Mouse (Mus musculus) bone marrow macrophage, adult 2 months (primary cell): ENCODE data around the gene Cope. TPM values are rescaled to one million over a fixed set of nuclear protein-coding genes. Genes with fewer than 3 reads are reported as not detected.

Experiments
- H3K27ac ChIP-seq: 2 replicates; pipeline ENCODE4 v1.5.1; 2012; ENCODE audit warnings: low read depth, low read length; ENCODE audit not compliant: insufficient read depth
- H3K4me1 ChIP-seq: 2 replicates; pipeline ENCODE4 v1.6.1; 2012; ENCODE audit warnings: low read length; ENCODE audit not compliant: control insufficient read depth, insufficient read depth
- H3K4me3 ChIP-seq: 2 replicates; pipeline ENCODE4 v1.5.1; 2012; ENCODE audit warnings: mild to moderate bottlenecking, low read length, moderate library complexity; ENCODE audit not compliant: insufficient read depth
- CTCF ChIP-seq: IDR thresholded peaks from 2 replicates; pipeline ENCODE4 v1.5.1; 2012; ENCODE audit warnings: low read depth, mild to moderate bottlenecking, low read length, moderate library complexity
- POLR2A ChIP-seq: IDR thresholded peaks from 2 replicates; pipeline ENCODE4 v1.6.1; 2012; ENCODE audit warnings: mild to moderate bottlenecking, low read depth, low read length, borderline replicate concordance
- polyA plus RNA-seq: library from polyadenylated mRNA; stranded (reverse); fragments of >200 nt; gene quantifications from 2 replicates; pipeline ENCODE4 v1.2.4, GENCODE M21; 2012; ENCODE audit not compliant: missing spikeins, insufficient read depth, insufficient read length

The Cope gene
- polyA plus RNA-seq: 119 and 139 TPM in 2 replicates

DNA sequence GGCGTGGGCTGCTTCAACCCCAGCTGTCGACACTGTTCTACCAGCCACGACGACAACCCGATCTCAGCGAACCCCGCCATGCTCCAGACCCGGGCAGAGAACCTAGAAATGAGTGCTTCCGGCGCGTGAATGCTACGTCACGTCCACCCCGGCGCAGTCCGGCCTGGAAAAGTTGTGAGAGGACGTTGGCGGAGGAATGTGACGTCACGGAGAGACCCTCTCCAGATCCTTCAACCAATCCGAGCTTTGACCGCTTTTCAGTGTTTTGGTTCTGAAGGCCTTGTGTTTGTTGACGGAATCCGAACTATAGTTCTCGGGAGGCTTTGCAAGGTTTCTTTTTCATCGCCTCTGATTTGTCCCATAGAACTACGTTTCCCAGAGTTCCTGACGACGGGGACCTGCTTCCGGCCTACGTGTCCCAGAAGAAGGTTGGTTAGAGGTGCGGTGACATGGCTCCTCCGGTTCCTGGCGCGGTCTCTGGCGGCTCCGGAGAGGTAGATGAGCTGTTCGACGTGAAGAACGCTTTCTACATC lies at the start of gene Cope, which contains the start of gene Ddx49:
Gene Cope (plus strand): TSS at position 161 of the 533 bp plus-strand sequence.
Gene Ddx49 (minus strand): TSS at position 132 of the 533 bp plus-strand sequence.
- Histone ChIP-seq H3K27ac (peak within 1 kb of the TSS; percentile 51), H3K4me1 (peaks cover 8% of the 10 kb centered on the region), H3K4me3 (peak within 1 kb of the TSS; percentile 92)
- TF ChIP-seq POLR2A (no peak), CTCF (no peak)

DNA sequence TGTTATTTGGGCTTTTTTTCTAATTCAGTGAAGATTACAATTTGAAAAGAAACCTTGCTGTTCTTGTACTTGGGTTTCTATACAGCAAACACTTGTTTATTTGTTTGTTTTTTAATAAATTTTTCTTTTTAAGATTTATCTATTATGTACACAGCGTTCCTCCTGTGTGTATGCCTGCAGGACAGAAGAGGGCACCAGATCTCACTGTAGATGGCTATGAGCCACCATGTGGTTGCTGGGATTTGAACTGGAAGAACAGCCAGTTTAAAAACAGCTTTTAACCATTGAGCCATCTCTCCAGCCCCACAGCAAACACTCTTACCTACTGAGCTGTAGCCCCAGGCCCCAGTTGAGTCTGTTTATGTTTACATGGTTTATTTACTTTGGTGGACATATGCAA lies 47.7 kb upstream of the Cope start:
- no peak overlapping the region for H3K4me3 ChIP-seq
- no peak overlapping the region for H3K27ac ChIP-seq
- TF ChIP-seq CTCF (no peak), POLR2A (no peak)
- H3K4me1 ChIP-seq: no peaks in the 10 kb centered on the region

DNA sequence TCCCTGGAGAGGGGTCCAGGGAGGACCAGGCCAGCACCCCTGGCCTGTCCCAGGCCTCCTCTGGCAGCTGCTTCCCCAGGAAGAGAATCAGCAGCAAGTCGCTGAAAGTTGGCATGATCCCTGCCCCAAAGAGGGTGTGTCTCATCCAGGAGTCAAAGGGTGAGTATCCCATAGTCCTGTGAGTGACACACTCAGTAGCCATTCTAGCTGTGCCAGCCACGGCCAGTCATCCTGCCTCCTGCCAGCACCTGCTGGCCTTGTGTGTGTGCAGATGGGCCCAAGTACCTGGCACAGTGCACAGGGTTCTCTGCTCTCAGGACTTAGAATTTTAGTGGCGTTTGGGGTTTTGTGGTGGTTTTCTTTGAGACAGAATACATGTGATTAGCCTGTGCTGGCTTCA lies 44.9 kb upstream of the Cope start:
- Histone ChIP-seq H3K4me1 (no peaks in the 10 kb centered on the region), H3K27ac (no peak overlapping the region), H3K4me3 (no peak overlapping the region)
- no peak for TF ChIP-seq POLR2A
- no peak for TF ChIP-seq CTCF

DNA sequence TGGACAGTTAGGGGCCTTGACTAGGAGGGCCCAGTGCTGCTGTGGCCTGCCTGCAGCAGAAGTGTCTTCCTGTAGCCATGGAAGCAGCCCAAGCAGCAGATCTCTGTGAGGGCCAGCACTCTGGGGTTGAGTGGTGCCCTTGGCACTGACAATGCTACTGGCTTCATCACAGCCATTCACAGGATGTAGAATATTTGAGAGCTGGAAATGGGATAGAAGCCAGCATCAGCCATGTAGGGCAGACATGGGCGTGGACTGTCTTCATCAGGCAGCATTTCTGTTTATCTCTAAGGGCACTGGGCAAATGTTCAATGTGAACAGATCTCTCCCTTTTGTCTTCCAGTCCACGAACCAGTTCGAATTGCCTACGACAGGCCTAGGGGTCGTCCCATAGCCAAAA lies 43.7 kb upstream of the Cope start:
- Histone ChIP-seq H3K27ac (no peak overlapping the region), H3K4me1 (no peaks in the 10 kb centered on the region), H3K4me3 (no peak overlapping the region)
- TF ChIP-seq CTCF (no peak), POLR2A (no peak)

DNA sequence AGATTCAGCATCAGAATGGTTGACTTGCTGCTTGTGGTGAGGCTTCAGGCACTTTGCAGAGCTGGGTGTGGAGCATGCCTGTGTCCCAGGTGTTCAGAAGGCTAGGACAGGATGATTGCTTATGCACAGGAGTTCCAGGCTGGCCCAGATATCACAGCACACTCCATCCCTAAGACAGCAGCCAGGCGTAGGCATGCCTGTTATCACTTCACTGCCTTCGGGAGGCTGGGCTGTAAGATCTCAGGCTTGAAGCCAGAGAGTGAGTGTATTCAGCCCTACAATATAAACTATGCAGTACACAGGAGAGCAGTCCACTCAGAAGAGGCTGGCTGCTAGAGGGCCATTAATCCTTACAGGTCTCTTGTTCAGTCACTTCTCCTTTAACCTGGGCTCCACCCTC lies 43.3 kb upstream of the Cope start:
- H3K4me1 ChIP-seq: no peaks in the 10 kb centered on the region
- TF ChIP-seq CTCF (no peak), POLR2A (no peak)
- H3K4me3 ChIP-seq: no peak overlapping the region
- H3K27ac ChIP-seq: no peak overlapping the region

DNA sequence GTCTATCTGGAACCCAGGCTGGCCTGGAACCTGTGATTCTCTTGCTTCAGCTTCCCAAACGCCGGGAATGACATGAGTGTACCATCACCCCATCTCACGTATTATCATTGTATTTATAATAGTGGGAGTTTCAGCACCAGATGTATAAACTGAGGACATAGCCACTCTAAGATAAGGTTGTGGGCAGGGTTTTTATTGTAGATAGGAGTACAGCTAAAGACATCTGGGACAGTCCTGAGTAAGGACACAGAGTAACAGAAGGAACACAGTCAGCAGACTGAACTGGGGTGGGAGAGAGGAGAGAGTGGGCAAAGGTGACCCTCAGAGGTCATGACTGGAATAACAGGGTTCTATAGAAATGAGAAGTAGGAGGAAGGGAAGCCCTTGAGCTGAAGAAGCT lies 34.6 kb upstream of the Cope start:
- TF ChIP-seq CTCF: no peak
- peaks cover 45% of the 10 kb centered on the region for H3K4me1 ChIP-seq
- no peak overlapping the region for H3K4me3 ChIP-seq
- no peak overlapping the region for H3K27ac ChIP-seq

DNA sequence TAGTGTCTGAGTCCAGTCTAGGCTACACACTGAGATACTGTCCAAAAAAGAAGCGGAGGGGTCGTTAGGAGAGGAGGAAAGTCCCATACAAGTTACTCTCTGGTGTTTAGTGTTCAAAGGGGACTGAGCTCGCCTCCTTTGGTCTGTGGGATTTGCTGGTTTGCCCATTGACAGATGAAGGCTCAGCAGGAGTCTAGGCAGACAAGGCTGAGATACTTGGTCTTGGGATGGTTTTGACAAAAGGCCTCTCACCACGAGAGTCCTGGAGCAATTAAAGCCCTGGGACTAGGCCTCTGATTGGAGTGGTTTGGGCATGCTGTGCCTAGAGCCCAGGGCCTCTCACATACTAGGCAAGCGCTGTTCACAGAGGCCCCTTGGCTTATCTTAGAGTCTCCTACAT lies 34.0 kb upstream of the Cope start:
- H3K4me1 ChIP-seq: peaks cover 51% of the 10 kb centered on the region
- no peak overlapping the region for H3K4me3 ChIP-seq
- H3K27ac ChIP-seq: peak overlapping the region; percentile 73
- TF ChIP-seq CTCF (no peak), POLR2A (no peak)

DNA sequence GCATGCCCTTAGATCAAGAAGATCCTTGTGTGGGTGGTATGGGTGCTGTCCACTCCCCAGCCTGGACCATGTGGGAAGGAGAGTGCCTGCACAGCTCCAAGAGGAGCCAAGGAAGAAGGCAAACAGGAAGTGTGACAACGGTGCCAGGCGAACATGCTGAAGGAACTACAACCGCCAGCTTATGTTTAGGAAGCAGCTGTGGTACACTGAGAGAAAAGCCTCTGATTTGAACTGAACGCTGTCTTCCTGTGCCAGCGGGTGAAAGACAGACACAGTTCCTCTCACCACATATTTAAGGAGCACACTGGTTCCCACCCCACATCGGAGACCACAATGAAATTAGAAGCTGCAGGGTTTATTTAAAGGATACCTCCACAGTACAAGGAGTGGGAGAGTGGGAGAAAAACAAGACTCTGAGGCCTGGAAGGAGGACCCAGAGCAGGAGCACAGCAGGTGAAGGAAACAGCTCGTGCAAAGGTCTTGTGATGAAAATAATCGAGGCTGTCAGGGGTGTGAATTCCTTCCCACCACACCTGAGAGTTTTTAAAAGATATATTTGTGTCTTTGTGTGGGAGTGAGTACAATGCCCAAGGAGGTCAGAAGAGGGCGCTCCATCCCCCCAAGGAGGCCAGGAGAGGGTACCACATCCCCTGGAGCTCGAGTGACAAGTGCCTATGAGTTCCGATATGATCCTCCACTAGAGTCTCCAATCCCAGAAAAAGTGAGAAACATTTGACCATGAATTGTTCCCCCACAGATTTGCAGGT lies 33.3 kb upstream of the Cope start:
- Histone ChIP-seq H3K4me3 (no peak overlapping the region), H3K4me1 (peaks cover 53% of the 10 kb centered on the region), H3K27ac (peak overlapping the region; percentile 73)
- TF ChIP-seq POLR2A (no peak), CTCF (peak; percentile 75)

DNA sequence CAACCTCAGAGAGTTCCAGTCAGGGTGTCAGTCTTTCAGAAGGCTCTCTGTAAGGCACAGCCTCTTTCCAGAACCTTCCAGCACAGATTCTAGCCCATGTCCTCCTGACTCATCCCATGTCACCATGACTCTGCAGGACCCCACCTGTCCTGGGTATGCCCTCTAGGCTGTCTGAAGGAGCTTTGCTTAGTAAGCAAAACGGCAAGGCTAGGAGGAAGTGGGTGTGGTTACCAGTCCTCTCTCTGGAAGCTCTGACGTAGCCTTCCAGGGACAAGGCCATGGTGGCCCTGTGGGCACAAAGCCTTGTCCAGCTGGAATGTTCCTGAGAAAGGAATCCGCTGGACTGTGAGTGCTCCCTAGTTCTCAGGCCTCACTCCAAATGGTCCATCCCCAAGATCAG lies 29.4 kb upstream of the Cope start:
- peak overlapping the region; percentile 12 for H3K27ac ChIP-seq

DNA sequence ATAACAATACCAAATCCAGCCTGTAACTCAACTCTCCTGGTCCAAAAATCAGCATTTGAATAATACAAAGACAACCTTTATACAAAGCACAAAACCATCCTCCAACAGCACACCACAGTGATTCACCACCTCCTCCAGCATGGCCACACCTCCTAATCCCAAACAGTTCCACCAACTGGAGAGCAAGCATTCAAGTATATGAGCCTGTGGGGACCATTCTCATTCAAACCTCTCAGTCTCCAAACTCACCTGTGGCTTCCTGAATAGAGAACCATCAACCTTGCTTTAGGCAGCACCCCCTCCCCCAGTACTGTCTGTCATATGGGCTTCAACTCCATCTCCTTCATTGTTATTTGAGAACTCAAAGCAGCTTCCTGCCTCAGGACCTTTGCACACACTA lies 28.0 kb upstream of the Cope start:
- H3K27ac ChIP-seq: no peak overlapping the region
- peaks cover 32% of the 10 kb centered on the region for H3K4me1 ChIP-seq
- H3K4me3 ChIP-seq: no peak overlapping the region
- no peak for TF ChIP-seq POLR2A
- TF ChIP-seq CTCF: no peak

More for the DNA sequence above, 29.4 kb upstream of the Cope start:
- H3K4me3 ChIP-seq: no peak overlapping the region
- H3K4me1 ChIP-seq: peaks cover 41% of the 10 kb centered on the region
- TF ChIP-seq POLR2A (no peak), CTCF (no peak)

DNA sequence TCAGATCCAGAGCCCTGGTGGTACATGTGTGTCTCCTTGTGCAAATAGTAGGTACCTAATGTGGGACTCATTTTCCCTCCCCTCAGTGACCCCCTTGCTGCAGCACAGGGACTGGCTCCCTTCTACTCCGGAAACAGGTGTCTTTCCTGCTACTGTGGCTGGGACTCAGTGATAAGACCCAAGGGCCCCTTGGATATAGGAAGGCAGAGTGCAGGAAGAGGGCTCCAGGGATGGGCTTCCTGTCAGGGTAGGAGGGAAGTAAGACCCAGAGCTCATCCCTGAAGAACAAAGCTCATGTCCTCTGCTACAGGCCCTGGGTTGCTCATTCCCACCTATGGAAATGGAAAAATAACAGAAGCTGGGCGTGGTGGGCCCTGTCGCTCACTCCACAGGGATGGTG lies 25.8 kb upstream of the Cope start:
- no peak overlapping the region for H3K27ac ChIP-seq

More for the DNA sequence above, 25.8 kb upstream of the Cope start:
- TF ChIP-seq CTCF: no peak
- TF ChIP-seq POLR2A: no peak
- H3K4me1 ChIP-seq: peaks cover 24% of the 10 kb centered on the region
- no peak overlapping the region for H3K4me3 ChIP-seq
